Mouse (Mus musculus) stomach, embryonic 15.5 days (tissue): ENCODE results near the gene Msantd2. TPM values are rescaled to one million over a fixed set of nuclear protein-coding genes. Genes with fewer than 3 reads are reported as not detected.

Source experiments
- ATAC-seq: fragments of 200-750 bp; cut with Nextera tagmentation; 2 replicates; pipeline ENCODE4 v1.8.0; 2017; ENCODE audit warnings: low read depth, moderate number of reproducible peaks, moderate TSS enrichment; ENCODE audit not compliant: insufficient read depth, low FRiP score
- H3K27ac ChIP-seq: fragments of 300-500 bp; sonication (generic); 2 replicates; pipeline ENCODE4 v1.5.1; 2015; ENCODE audit warnings: mild to moderate bottlenecking, inconsistent platforms
- H3K27me3 ChIP-seq: fragments of 300-500 bp; sonication (generic); replicated peaks from 2 replicates; pipeline ENCODE4 v1.6.1; 2015; ENCODE audit warnings: inconsistent platforms
- H3K36me3 ChIP-seq: fragments of 300-500 bp; sonication (generic); 2 replicates; pipeline ENCODE4 v1.6.1; 2015; ENCODE audit warnings: inconsistent platforms
- H3K4me1 ChIP-seq: fragments of 300-500 bp; sonication (generic); 2 replicates; pipeline ENCODE4 v1.6.1; 2015; ENCODE audit warnings: inconsistent platforms
- H3K4me2 ChIP-seq: fragments of 300-500 bp; sonication (generic); 2 replicates; pipeline ENCODE4 v1.6.1; 2015; ENCODE audit warnings: mild to moderate bottlenecking, inconsistent platforms
- H3K4me3 ChIP-seq: fragments of 300-500 bp; sonication (generic); replicated peaks from 2 replicates; pipeline ENCODE4 v1.5.1; 2015; ENCODE audit warnings: inconsistent platforms
- H3K9ac ChIP-seq: fragments of 300-500 bp; sonication (generic); 2 replicates; pipeline ENCODE4 v1.6.1; 2015; ENCODE audit warnings: inconsistent platforms
- H3K9me3 ChIP-seq: fragments of 300-500 bp; sonication (generic); 2 replicates; pipeline ENCODE4 v1.6.1; 2016; ENCODE audit warnings: inconsistent platforms
- WGBS: fragments of 180-500 bp; shearing (Covaris S2); methylation state at CpG from one replicate; pipeline ENCODE4 v1.1.7; 2015; 5-methylcytosine and 5-hydroxymethylcytosine counted together
- polyA plus RNA-seq: library from polyadenylated mRNA; unstranded; fragments of >200 nt; fragmentation: Nextera tagmentation; extraction: Ambion mirVana; gene quantifications from 2 replicates; pipeline ENCODE4 v1.2.1, GENCODE M21; 2015

The Msantd2 gene
- polyA plus RNA-seq, 1 experiment from 2014 or later = 24.8 TPM

DNA sequence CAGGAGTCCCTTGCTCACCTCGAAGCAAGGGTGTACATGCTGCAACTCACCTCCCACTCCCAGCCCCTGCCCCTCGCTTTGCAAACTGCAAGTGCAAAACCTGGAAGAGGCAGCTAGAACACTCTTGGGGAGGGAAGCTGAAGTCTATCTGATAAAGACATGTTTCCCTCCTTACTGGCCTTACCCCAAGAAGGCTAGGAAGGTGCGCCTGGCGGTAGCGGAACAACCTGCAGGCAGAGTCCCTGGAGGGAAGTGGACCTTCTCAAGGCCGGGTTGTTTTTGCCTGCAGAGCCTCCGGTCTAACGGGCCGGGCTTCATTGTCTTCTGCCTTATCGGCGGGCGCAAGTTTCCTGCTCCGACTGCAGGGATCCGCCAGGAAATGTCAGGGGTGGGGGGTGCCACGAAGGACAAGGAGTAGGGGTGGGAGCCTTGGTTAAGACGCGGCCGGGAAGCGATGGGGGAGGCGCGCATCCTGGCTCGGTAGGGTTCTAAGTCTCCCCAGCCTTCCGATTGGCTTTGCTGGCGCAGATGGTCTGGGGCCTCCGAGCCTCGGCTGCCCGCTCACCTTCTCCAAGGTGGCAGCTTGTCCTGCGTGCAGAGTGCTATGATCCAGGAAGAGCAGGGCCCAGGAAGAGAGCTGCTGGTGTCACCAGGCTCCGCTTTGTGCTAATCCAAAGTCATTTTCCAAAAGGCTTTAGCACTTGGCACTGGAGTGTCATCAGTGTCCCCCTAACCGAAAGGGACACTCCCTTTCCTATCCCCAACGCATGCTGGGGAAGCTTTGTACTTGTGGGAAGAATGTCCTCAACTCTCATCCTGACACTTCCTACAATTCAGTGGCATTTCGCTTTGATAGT, 41.1 kb downstream of the Msantd2 start:
- 3% methylated on average over 32 of the region's 32 CpGs for WGBS

DNA sequence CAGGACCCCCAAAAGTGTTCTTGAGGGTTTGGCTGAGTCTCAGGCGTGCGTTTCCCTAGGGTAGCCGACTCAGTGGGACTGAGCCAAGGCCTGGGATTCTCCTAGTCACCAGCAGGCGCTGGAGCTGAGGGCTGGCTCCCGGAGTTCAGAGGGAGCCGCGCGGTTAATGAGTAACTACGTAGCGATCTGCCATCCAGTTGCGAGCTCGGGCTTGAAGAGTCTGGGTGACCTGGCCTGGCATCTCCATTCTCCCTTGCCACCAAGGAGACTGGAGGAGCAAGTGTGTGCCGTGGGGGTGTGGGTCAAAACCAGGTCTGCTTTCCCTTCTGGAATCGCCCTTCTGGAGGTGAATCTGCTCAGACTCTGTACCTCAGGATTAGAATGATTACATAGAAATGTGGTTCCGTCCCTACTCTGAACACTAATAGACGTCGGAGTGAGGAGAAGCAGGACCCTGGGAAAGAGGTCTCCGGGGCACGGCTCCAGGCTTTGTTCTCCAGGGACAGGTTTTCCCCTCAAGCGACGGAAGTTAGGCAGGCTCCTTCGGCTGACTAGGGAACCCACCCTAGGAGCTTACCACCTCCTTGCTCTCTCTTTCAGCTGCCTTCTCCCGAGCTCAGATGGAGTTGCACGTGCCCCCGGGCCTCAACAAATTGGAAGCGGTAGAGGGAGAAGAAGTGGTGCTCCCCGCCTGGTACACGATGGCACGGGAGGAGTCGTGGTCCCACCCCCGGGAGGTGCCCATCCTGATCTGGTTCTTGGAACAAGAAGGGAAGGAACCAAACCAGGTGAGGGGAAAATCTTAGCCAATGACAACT, 42.0 kb downstream of the Msantd2 start:
- peak overlapping the region; percentile 82 for H3K4me2 ChIP-seq

More for the DNA sequence above, 41.1 kb downstream of the Msantd2 start:
- H3K4me1 ChIP-seq = peaks cover 27% of the 10 kb centered on the region
- H3K4me2 ChIP-seq = peak overlapping the region; percentile 82
- H3K9me3 ChIP-seq = no peaks in the 10 kb centered on the region
- H3K9ac ChIP-seq = 0 out of 2 replicates have a peak overlapping the region, but pooled peaks have one; percentile 23
- ATAC-seq = peak; percentile 47; the same call in 1 of the 2 replicates
- H3K27ac ChIP-seq = peak overlapping the region; percentile 31
- peak overlapping the region; percentile 37 for H3K4me3 ChIP-seq
- H3K27me3 ChIP-seq = peaks cover 30% of the 10 kb centered on the region
- 0 out of 2 replicates have a peak, but pooled peaks cover 5% of the 10 kb centered on the region for H3K36me3 ChIP-seq

GRCm38 (mm10) chr9:37536851-37537250, 47.7 kb downstream of the Msantd2 start:
- Histone ChIP-seq H3K27me3 (no peaks in the 10 kb centered on the region), H3K4me1 (no peaks in the 10 kb centered on the region), H3K9ac (no peak overlapping the region), H3K27ac (no peak overlapping the region), H3K4me3 (no peak overlapping the region), H3K36me3 (no peaks in the 10 kb centered on the region), H3K9me3 (no peaks in the 10 kb centered on the region), H3K4me2 (no peak overlapping the region)
- ATAC-seq = no peak
- 77% methylated on average over 4 of the region's 4 CpGs for WGBS

More for the DNA sequence above, 42.0 kb downstream of the Msantd2 start:
- WGBS = 6% methylated on average over 31 of the region's 31 CpGs
- H3K4me1 ChIP-seq = peaks cover 27% of the 10 kb centered on the region
- peak overlapping the region; percentile 31; the same call in 1 of the 2 replicates for H3K27ac ChIP-seq
- 0 out of 2 replicates have a peak, but pooled peaks cover 4% of the 10 kb centered on the region for H3K36me3 ChIP-seq
- peak overlapping the region; percentile 37 for H3K4me3 ChIP-seq
- peak; percentile 84; the same call in 1 of the 2 replicates for ATAC-seq
- peaks cover 30% of the 10 kb centered on the region for H3K27me3 ChIP-seq
- H3K9ac ChIP-seq = peak overlapping the region; percentile 23; the same call in 1 of the 2 replicates
- H3K9me3 ChIP-seq = no peaks in the 10 kb centered on the region

DNA sequence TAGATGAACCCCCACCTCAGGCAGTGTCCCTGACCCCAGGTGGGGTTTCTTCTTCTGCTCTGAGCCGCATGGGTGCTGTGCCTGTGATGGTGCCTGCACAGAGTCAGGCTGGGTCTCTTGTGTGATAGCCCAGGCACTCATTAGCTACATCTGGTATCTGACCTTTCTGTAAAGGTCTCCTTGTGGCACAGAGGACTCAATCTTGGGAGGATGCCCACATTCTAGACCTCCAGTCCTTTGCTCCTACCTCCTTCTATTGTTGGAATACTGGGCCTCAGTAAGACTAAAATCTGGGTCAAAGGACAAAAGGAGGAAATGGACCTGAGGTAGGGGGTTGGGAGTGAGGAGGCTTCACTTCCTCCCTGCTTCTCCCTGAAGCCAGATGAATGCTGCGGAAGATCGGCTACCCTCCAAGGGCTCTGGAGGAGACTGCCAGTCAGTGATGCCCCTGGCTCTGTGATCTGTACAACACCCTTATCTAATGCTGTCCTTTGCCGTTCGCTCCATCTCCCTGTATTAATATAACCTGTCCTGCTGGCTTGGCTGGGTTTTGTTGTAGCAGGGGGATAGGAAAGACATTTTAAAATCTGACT, 48.6 kb downstream of the Msantd2 start:
- no peak for ATAC-seq

DNA sequence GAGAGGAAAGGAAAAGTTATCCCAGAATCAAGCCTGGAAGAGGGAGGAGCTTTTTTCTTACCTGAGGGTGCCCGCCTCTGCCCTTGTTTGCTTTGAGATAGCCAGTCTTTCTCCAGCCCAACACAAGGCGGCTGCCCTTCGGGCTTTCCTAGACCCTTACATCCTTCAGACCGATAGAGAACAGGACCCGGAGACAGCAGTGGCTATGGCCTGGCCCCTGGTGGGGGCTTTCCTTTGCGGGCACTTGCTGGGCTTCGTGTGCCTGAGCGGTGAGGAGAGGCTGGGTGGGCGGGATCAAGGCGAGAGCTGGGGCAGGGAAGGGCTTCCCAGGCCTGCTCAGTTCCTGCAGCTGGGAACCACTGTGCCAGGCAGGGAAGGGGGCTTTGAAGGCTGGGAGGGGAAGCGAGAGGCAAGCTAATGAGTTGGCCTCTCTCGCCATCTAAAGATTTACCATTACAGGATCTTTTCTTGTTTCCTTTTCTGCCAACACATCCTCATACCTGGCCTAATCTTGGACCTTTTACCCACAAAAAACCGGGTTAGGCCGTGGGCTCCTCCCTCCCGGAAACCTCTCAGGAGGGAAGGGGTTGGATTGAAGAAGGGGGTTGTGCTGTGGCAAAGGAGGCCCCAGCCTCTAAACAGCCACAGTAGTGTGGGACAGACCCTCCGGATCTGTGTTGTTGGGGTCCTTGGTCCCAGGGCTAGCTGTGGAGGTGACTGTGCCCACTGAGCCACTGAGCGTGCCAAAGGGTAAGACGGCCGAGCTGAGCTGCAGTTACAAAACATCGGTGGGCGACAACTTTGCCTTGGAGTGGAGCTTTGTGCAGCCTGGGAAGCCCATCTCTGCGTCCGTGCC, 50.3 kb downstream of the Msantd2 start, which contains the start of gene Vsig2:
Gene Vsig2, plus strand, starts transcription at position 86 of the 856 bp plus-strand sequence.
- H3K27ac ChIP-seq = peak within 1 kb of the TSS; percentile 71; the same call in 1 of the 2 replicates
- peak within 1 kb of the TSS; percentile 38 for H3K4me2 ChIP-seq
- 50% methylated on average over 23 of the region's 23 CpGs for WGBS
- H3K36me3 ChIP-seq = no peaks in the 10 kb centered on the region
- no peaks in the 10 kb centered on the region for H3K27me3 ChIP-seq
- H3K4me1 ChIP-seq = peaks cover 8% of the 10 kb centered on the region; the same call in 1 of the 2 replicates
- H3K9me3 ChIP-seq = no peaks in the 10 kb centered on the region
- no peak within 1 kb of the TSS for H3K9ac ChIP-seq
- H3K4me3 ChIP-seq = peak within 1 kb of the TSS; percentile 19
- peak; percentile 45; the same call in 1 of the 2 replicates for ATAC-seq

More for the DNA sequence above, 48.6 kb downstream of the Msantd2 start:
- H3K9ac ChIP-seq = no peak overlapping the region
- H3K4me1 ChIP-seq = 0 out of 2 replicates have a peak, but pooled peaks cover 4% of the 10 kb centered on the region
- H3K9me3 ChIP-seq = no peaks in the 10 kb centered on the region
- H3K4me2 ChIP-seq = no peak overlapping the region
- no peak overlapping the region for H3K27ac ChIP-seq
- H3K36me3 ChIP-seq = no peaks in the 10 kb centered on the region
- 79% methylated on average over 5 of the region's 5 CpGs for WGBS
- no peaks in the 10 kb centered on the region for H3K27me3 ChIP-seq
- H3K4me3 ChIP-seq = no peak overlapping the region

DNA sequence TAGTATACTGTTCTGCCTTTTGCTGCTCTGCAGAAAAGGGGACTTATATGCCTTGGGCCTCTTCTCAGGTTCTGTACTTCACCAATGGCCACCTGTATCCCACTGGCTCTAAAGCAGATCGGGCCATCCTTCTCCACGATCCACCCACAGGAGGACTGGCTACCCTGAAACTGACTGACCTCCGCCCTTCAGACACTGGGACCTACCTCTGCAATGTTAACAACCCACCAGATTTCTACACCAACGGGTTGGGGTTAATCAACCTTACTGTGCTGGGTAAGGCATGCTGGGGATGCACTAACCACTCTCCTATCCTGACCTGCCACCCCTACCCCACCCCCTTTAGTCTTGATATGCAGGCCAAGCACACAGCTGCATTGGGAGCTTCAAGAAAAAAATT, 51.1 kb downstream of the Msantd2 start:
- peak overlapping the region; percentile 38 for H3K4me2 ChIP-seq
- H3K9me3 ChIP-seq = no peaks in the 10 kb centered on the region
- H3K27ac ChIP-seq = no peak overlapping the region
- WGBS = 87% methylated on average over 4 of the region's 4 CpGs
- H3K27me3 ChIP-seq = peaks cover under 1% of the 10 kb centered on the region; the same call in 1 of the 2 replicates
- no peak for ATAC-seq
- peaks cover 15% of the 10 kb centered on the region; the same call in 1 of the 2 replicates for H3K4me1 ChIP-seq
- H3K9ac ChIP-seq = no peak overlapping the region
- H3K36me3 ChIP-seq = no peaks in the 10 kb centered on the region
- H3K4me3 ChIP-seq = peak overlapping the region; percentile 19; the same call in 1 of the 2 replicates

- H3K4me1 ChIP-seq = peaks cover 20% of the 10 kb centered on the region; the same call in 1 of the 2 replicates
- no peaks in the 10 kb centered on the region for H3K36me3 ChIP-seq
- no peak for ATAC-seq
- H3K27me3 ChIP-seq = peaks cover 8% of the 10 kb centered on the region
- H3K9me3 ChIP-seq = no peaks in the 10 kb centered on the region
- H3K4me2 ChIP-seq = no peak overlapping the region
- no peak overlapping the region for H3K9ac ChIP-seq
- no peak overlapping the region for H3K4me3 ChIP-seq
- 65% methylated on average over 6 of the region's 6 CpGs for WGBS
- H3K27ac ChIP-seq = no peak overlapping the region
These were observed 51.8 kb downstream of the Msantd2 start for GRCm38 (mm10) chr9:37540701-37541575.

- no peak for ATAC-seq
- Histone ChIP-seq H3K27me3 (peaks cover 15% of the 10 kb centered on the region), H3K27ac (no peak overlapping the region), H3K36me3 (no peaks in the 10 kb centered on the region), H3K9ac (no peak overlapping the region), H3K4me2 (no peak overlapping the region), H3K9me3 (no peaks in the 10 kb centered on the region), H3K4me1 (peaks cover 20% of the 10 kb centered on the region; the same call in 1 of the 2 replicates), H3K4me3 (no peak overlapping the region)
- 60% methylated on average over 7 of the region's 7 CpGs for WGBS
These were observed 52.9 kb downstream of the Msantd2 start for GRCm38 (mm10) chr9:37541851-37542642.

DNA sequence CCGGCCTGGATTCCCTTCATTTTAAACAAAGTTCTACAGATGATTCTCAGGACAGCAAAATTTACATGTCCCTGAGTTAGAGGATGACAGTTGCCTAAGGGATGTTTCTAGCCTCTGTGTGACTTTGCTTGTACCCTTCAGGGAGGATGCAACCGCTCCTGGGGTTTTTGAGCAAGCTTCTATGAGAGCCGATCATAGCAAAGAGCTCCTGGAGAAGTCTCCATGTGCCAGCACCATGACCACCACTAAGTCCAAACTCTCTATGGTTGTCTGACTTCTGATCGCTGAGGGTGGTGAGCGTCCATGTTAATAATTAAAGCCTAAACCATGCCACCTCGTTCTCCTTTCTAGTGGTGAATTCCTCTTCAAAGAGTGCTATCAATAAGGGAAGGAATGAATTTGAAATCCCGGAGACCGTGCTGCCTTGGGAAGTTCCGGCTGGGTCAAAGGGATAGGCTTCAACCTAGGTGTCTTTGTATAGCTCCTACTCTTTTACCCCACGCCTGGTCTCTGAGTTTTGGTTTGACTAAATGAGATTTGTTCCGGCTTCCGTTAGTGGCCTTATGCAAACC, 54.8 kb downstream of the Msantd2 start:
- Histone ChIP-seq H3K27ac (no peak overlapping the region), H3K4me3 (peak overlapping the region; percentile 42), H3K4me2 (peak overlapping the region; percentile 80), H3K9me3 (no peaks in the 10 kb centered on the region), H3K27me3 (peaks cover 15% of the 10 kb centered on the region), H3K9ac (no peak overlapping the region; the same call in 1 of the 2 replicates), H3K36me3 (no peaks in the 10 kb centered on the region), H3K4me1 (peaks cover 20% of the 10 kb centered on the region; the same call in 1 of the 2 replicates)
- no peak for ATAC-seq
- WGBS = 38% methylated on average over 12 of the region's 12 CpGs
